ENCODE assay signal across 19 mouse cellular contexts in the genomic region with DNA sequence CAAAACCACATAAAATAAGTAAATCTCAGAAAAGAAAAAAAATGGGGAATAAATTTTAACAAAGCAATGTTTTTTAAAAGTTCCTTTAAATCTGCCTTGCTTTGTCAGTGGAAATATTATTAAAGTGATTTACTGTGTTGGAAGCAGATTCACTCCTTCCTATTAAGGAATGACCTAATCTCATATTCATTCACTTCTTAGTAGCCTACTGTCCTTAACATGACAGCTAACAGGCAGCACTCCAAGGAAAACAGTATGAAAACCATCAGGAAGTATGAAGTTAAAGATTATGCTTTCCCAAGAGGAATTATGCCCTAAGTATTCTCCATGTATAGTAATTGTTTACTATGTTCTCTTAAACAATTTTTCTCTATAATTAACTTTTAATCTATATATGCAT. TPM values are rescaled to one million over a fixed set of nuclear protein-coding genes. Genes with fewer than 3 reads are reported as not detected.
DNase-seq lines count a peak whose midpoint lies in the region; ATAC-seq and TF ChIP-seq lines count a peak whose summit lies in the region.
"Had no signal": no experiment of that assay in that cellular context is flagged by ENCODE, and none has a peak within 500 bp of the region (broad histone marks: within the 10 kb centered on the region; RNA-seq: fewer than 3 reads in every experiment).

No protein-coding gene starts in this region.

- no peaks in the 10 kb centered on the region for H3K9me3 ChIP-seq in kidney, embryonic 15.5 days (replicated peaks)
- no peaks in the 10 kb centered on the region for H3K9me3 ChIP-seq in stomach, embryonic 14.5 days (ENCODE audit: control insufficient read depth, low read depth, low read length)
- no peaks in the 10 kb centered on the region for H3K9me3 ChIP-seq in stomach, postnatal 0 days (ENCODE audit: control insufficient read depth, low read length)
- H3K9me3 ChIP-seq in hindbrain, embryonic 13.5 days = no peaks in the 10 kb centered on the region
- H3K9me3 ChIP-seq: embryonic facial prominence, embryonic 15.5 days; hindbrain, embryonic 10.5 days; limb, embryonic 10.5 days; midbrain, embryonic 10.5 days had no signal

- H3K27ac ChIP-seq in kidney, embryonic 15.5 days = no peak overlapping the region
- H3K27ac ChIP-seq in stomach, embryonic 14.5 days (ENCODE audit: low read length) = 0 out of 2 replicates have a peak overlapping the region, but pooled peaks have one; percentile 44
- H3K27ac ChIP-seq in stomach, postnatal 0 days (replicated peaks) = no peak overlapping the region
- H3K27ac ChIP-seq in hindbrain, embryonic 13.5 days = no peak overlapping the region
- H3K27ac ChIP-seq: embryonic facial prominence, embryonic 15.5 days; hindbrain, embryonic 10.5 days; limb, embryonic 10.5 days; midbrain, embryonic 10.5 days had no signal

- no peak for TF ChIP-seq CTCF in stomach, postnatal 0 days (IDR thresholded peaks at IDR 0.05; ENCODE audit: low read depth)

- H3K36me3 ChIP-seq in kidney, embryonic 15.5 days = no peaks in the 10 kb centered on the region
- no peaks in the 10 kb centered on the region for H3K36me3 ChIP-seq in stomach, embryonic 14.5 days (ENCODE audit: control insufficient read depth, insufficient read depth, low read length)
- H3K36me3 ChIP-seq in stomach, postnatal 0 days (ENCODE audit: control insufficient read depth, insufficient read depth, low read length) = no peaks in the 10 kb centered on the region
- no peaks in the 10 kb centered on the region for H3K36me3 ChIP-seq in hindbrain, embryonic 13.5 days
- H3K36me3 ChIP-seq: embryonic facial prominence, embryonic 15.5 days; hindbrain, embryonic 10.5 days; limb, embryonic 10.5 days; midbrain, embryonic 10.5 days had no signal

- H3K4me3 ChIP-seq in kidney, embryonic 15.5 days (replicated peaks) = no peak overlapping the region
- H3K4me3 ChIP-seq in stomach, embryonic 14.5 days (ENCODE audit: low read depth, low read length) = no peak overlapping the region
- no peak overlapping the region for H3K4me3 ChIP-seq in stomach, postnatal 0 days (ENCODE audit: low read depth, low read length)
- no peak overlapping the region for H3K4me3 ChIP-seq in hindbrain, embryonic 13.5 days
- H3K4me3 ChIP-seq: embryonic facial prominence, embryonic 15.5 days; hindbrain, embryonic 10.5 days; limb, embryonic 10.5 days; midbrain, embryonic 10.5 days had no signal

- H3K27me3 ChIP-seq in kidney, embryonic 15.5 days = no peaks in the 10 kb centered on the region
- no peaks in the 10 kb centered on the region for H3K27me3 ChIP-seq in stomach, embryonic 14.5 days (ENCODE audit: control insufficient read depth, insufficient read depth, low read length)
- no peaks in the 10 kb centered on the region for H3K27me3 ChIP-seq in stomach, postnatal 0 days (ENCODE audit: control insufficient read depth, insufficient read depth, low read length)
- H3K27me3 ChIP-seq in hindbrain, embryonic 13.5 days = no peaks in the 10 kb centered on the region
- H3K27me3 ChIP-seq: CH12.LX; embryonic facial prominence, embryonic 15.5 days had no signal

- no peak for TF ChIP-seq EP300 in stomach, postnatal 0 days (optimal IDR thresholded peaks at IDR 0.05)

- H3K4me2 ChIP-seq in kidney, embryonic 15.5 days = no peak overlapping the region
- no peak overlapping the region for H3K4me2 ChIP-seq in stomach, embryonic 14.5 days (replicated peaks; ENCODE audit: low read depth, low read length)
- no peak overlapping the region for H3K4me2 ChIP-seq in stomach, postnatal 0 days (replicated peaks; ENCODE audit: low read depth)
- no peak overlapping the region for H3K4me2 ChIP-seq in hindbrain, embryonic 13.5 days
- H3K4me2 ChIP-seq: embryonic facial prominence, embryonic 15.5 days had no signal

- H3K9ac ChIP-seq in kidney, embryonic 15.5 days = no peak overlapping the region
- no peak overlapping the region for H3K9ac ChIP-seq in stomach, embryonic 14.5 days (replicated peaks; ENCODE audit: low read depth, low read length)
- no peak overlapping the region for H3K9ac ChIP-seq in stomach, postnatal 0 days (ENCODE audit: low read length)
- no peak overlapping the region for H3K9ac ChIP-seq in hindbrain, embryonic 13.5 days
- H3K9ac ChIP-seq: embryonic facial prominence, embryonic 15.5 days; liver, postnatal 0 days had no signal

- DNase-seq in adrenal gland, postnatal 10 days = peak; percentile 24
- no peak for DNase-seq in adrenal gland, postnatal 25 days
- peak; percentile 38 for DNase-seq in kidney, adult 9 months
- no peak for DNase-seq in stomach, postnatal 0 days (ENCODE audit: low spot score)
- DNase-seq: adrenal gland, postnatal 14 days; cerebellum, adult 11-12 months; cerebellum, postnatal 14 days; liver, postnatal 0 days; lung, postnatal 36 days; right cerebral cortex, postnatal 4 days; thymus, postnatal 25 days had no signal

- H3K4me1 ChIP-seq in kidney, embryonic 15.5 days = peaks cover 8% of the 10 kb centered on the region; the same call in 1 of the 2 replicates
- H3K4me1 ChIP-seq in stomach, embryonic 14.5 days (ENCODE audit: control insufficient read depth, insufficient read depth, low read length) = peaks cover 6% of the 10 kb centered on the region; the same call in 1 of the 2 replicates
- no peaks in the 10 kb centered on the region for H3K4me1 ChIP-seq in stomach, postnatal 0 days (replicated peaks; ENCODE audit: control insufficient read depth, insufficient read depth)
- no peaks in the 10 kb centered on the region; the same call in 1 of the 2 replicates for H3K4me1 ChIP-seq in hindbrain, embryonic 13.5 days (replicated peaks)
- H3K4me1 ChIP-seq: limb, embryonic 10.5 days had no signal

- ATAC-seq in kidney, embryonic 15.5 days (replicated peaks; ENCODE audit: low FRiP score) = no peak
- no peak for ATAC-seq in stomach, embryonic 14.5 days (ENCODE audit: insufficient number of reproducible peaks, insufficient read depth, low FRiP score, low read depth)
- no peak for ATAC-seq in stomach, postnatal 0 days (ENCODE audit: low FRiP score, low TSS enrichment)
- ATAC-seq in hindbrain, embryonic 13.5 days (ENCODE audit: low FRiP score) = no peak
- ATAC-seq: liver, postnatal 0 days had no signal

RNA-seq across cellular contexts. Expression of gene Mplkip, which starts 4.3 kb away (rescaled TPM):
- 10 to 100 TPM; 23.2 to 24.3 TPM for total RNA-seq in adrenal gland, postnatal 10 days (2021)
- total RNA-seq in adrenal gland, postnatal 25 days (2021) = 23.3 and 29.0 TPM in 2 replicates
- polyA plus RNA-seq in kidney, embryonic 15.5 days (2015; fragmentation: Nextera tagmentation; extraction: Ambion mirVana) = 49.8 and 54.4 TPM in 2 replicates
- 61.0 and 61.3 TPM in 2 replicates for polyA plus RNA-seq in stomach, embryonic 14.5 days (2014; fragmentation: Nextera tagmentation; extraction: Ambion mirVana)
- polyA plus RNA-seq in stomach, postnatal 0 days (2015; fragmentation: Nextera tagmentation; extraction: Ambion mirVana) = 33.2 and 33.9 TPM in 2 replicates
- polyA plus RNA-seq in hindbrain, embryonic 13.5 days (2015; fragmentation: Nextera tagmentation; extraction: Ambion mirVana) = 46.4 and 47.4 TPM in 2 replicates

RNA-seq across cellular contexts. Expression of gene Sugct, which starts 4.7 kb away (rescaled TPM):
- 1 to 10 TPM; 6.5 TPM for total RNA-seq in adrenal gland, postnatal 10 days (2021)
- total RNA-seq in adrenal gland, postnatal 25 days (2021) = 5.6 and 7.7 TPM in 2 replicates
- polyA plus RNA-seq in kidney, embryonic 15.5 days (2015; fragmentation: Nextera tagmentation; extraction: Ambion mirVana) = 10.5 and 10.8 TPM in 2 replicates
- polyA plus RNA-seq in stomach, embryonic 14.5 days (2014; fragmentation: Nextera tagmentation; extraction: Ambion mirVana) = 4.7 and 5.9 TPM in 2 replicates
- 6.1 and 7.0 TPM in 2 replicates for polyA plus RNA-seq in stomach, postnatal 0 days (2015; fragmentation: Nextera tagmentation; extraction: Ambion mirVana)
- 3.4 and 3.5 TPM in 2 replicates for polyA plus RNA-seq in hindbrain, embryonic 13.5 days (2015; fragmentation: Nextera tagmentation; extraction: Ambion mirVana)

Comparison
In these comparisons a context has a peak if more than half of its experiments do, and no peak if none do; other contexts are left out.
1. DNase-seq: peak in adrenal gland, postnatal 10 days (single experiment) and kidney, adult 9 months (single experiment); none in adrenal gland, postnatal 25 days (single experiment) and stomach, postnatal 0 days (single experiment).